21 mouse cellular contexts compared by ENCODE assay signal in the genomic region with DNA sequence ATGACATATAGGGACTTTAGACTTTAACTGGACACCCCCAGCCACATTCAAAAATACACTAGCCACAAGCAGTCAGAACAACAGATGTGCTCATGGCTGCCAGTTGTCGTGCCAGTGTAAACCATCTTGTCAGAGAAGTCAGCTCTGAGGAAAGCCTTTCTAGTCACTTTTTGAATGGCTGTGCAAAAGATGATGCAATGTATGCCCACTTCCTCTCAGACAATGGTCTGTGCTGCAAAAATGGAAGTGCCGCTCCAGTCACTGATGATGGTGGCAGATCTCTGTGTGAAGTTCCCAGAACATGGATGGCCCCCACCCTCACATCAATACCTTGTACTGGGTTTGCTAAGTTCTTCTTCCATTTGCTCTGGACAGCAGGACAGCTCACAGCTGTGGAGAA. TPM values are rescaled to one million over a fixed set of nuclear protein-coding genes. Genes with fewer than 3 reads are reported as not detected.
A peak's percentile ranks its signal among the peaks of the same experiment; 100 is the strongest.
DNase-seq lines count a peak whose midpoint lies in the region; ATAC-seq and TF ChIP-seq lines count a peak whose summit lies in the region.
"Had no signal": no experiment of that assay in that cellular context is flagged by ENCODE, and none has a peak within 500 bp of the region (broad histone marks: within the 10 kb centered on the region; RNA-seq: fewer than 3 reads in every experiment).

No protein-coding gene starts in this region.

- H3K4me2 ChIP-seq in CH12.LX (ENCODE audit: insufficient read depth, low read depth, poor library complexity, severe bottlenecking), result peak overlapping the region; percentile 92
- H3K4me2 ChIP-seq: embryonic facial prominence, embryonic 15.5 days; forebrain, embryonic 15.5 days; heart, embryonic 12.5 days; hindbrain, embryonic 12.5 days had no signal

- dilution Hi-C loops in CH12.LX (cut with MboI; ENCODE audit: extremely low pct_ligation_motif_present, extremely low pct_unique_long_range_greater_than_20kb, low sequenced_read_pairs), result no loop called here

- no peak for TF ChIP-seq EP300 in CH12.LX (IDR thresholded peaks at IDR 0.05; ENCODE audit: low read length)

- H3K4me3 ChIP-seq in CH12.LX (replicated peaks in 1 of 3; ENCODE audit: low read depth in 2 of 3, low read length in 2 of 3, poor library complexity in 1 of 3), result peak overlapping the region; percentile 32 to 62 (median 45)
- no peak overlapping the region for H3K4me3 ChIP-seq in hindbrain, embryonic 10.5 days
- H3K4me3 ChIP-seq in thymus, adult 2 months (ENCODE audit: control insufficient read depth, insufficient read depth, low read length), result no peak overlapping the region
- H3K4me3 ChIP-seq: embryonic facial prominence, embryonic 15.5 days; erythroblast, embryonic 14.5 days; forebrain, embryonic 15.5 days; heart, adult 2 months; heart, embryonic 12.5 days; hindbrain, embryonic 12.5 days had no signal

- ATAC-seq in common myeloid progenitor, adult 5-6 weeks (replicated peaks; ENCODE audit: low read depth, poor library complexity, severe bottlenecking), result peak; percentile 78
- peak; percentile 89 for ATAC-seq in megakaryocyte, adult 5-6 weeks (ENCODE audit: poor library complexity, severe bottlenecking)
- ATAC-seq in neutrophil, adult 5-6 weeks (ENCODE audit: extremely low read depth, insufficient number of reproducible peaks, low FRiP score, poor library complexity, severe bottlenecking), result peak; percentile 52; the same call in 1 of the 2 replicates
- ATAC-seq: forebrain, embryonic 15.5 days; hindbrain, embryonic 16.5 days had no signal

- no peaks in the 10 kb centered on the region for H3K9me3 ChIP-seq in CH12.LX (replicated peaks; ENCODE audit: low read length)
- no peaks in the 10 kb centered on the region for H3K9me3 ChIP-seq in hindbrain, embryonic 10.5 days
- H3K9me3 ChIP-seq: embryonic facial prominence, embryonic 15.5 days; forebrain, embryonic 15.5 days; heart, embryonic 12.5 days; hindbrain, embryonic 12.5 days had no signal

- peak overlapping the region; percentile 98 for H3K27ac ChIP-seq in CH12.LX (ENCODE audit: insufficient read depth, low read depth)
- no peak overlapping the region for H3K27ac ChIP-seq in hindbrain, embryonic 10.5 days
- no peak overlapping the region for H3K27ac ChIP-seq in thymus, adult 2 months (ENCODE audit: control insufficient read depth, insufficient read depth, low read length)
- H3K27ac ChIP-seq: embryonic facial prominence, embryonic 15.5 days; forebrain, embryonic 15.5 days; heart, adult 2 months; hindbrain, embryonic 12.5 days had no signal

- H3K9ac ChIP-seq in CH12.LX (ENCODE audit: insufficient read depth, low read depth), result peak overlapping the region; percentile 82
- H3K9ac ChIP-seq: embryonic facial prominence, embryonic 15.5 days; forebrain, embryonic 15.5 days; heart, embryonic 12.5 days; hindbrain, embryonic 12.5 days had no signal

- in situ Hi-C loops in CH12.LX (cut with MboI; ENCODE audit: low pct_ligation_motif_present, low pct_unique_long_range_greater_than_20kb, low sequenced_read_pairs), result no loop called here

- H3K36me3 ChIP-seq in CH12.LX (replicated peaks in 1 of 2; ENCODE audit: control insufficient read depth in 1 of 2, insufficient read depth in 1 of 2, low read length in 1 of 2), result no peaks in the 10 kb centered on the region
- no peaks in the 10 kb centered on the region for H3K36me3 ChIP-seq in hindbrain, embryonic 10.5 days
- no peaks in the 10 kb centered on the region for H3K36me3 ChIP-seq in thymus, adult 2 months (ENCODE audit: control insufficient read depth, insufficient read depth, low read length)
- H3K36me3 ChIP-seq: embryonic facial prominence, embryonic 15.5 days; forebrain, embryonic 15.5 days; heart, embryonic 12.5 days; hindbrain, embryonic 12.5 days had no signal

- peaks cover 10 to 44% of the 10 kb centered on the region in 2 experiments for H3K4me1 ChIP-seq in CH12.LX (ENCODE audit: control insufficient read depth in 1 of 2, insufficient read depth in 2 of 2)
- no peaks in the 10 kb centered on the region for H3K4me1 ChIP-seq in hindbrain, embryonic 10.5 days (replicated peaks)
- no peaks in the 10 kb centered on the region for H3K4me1 ChIP-seq in thymus, adult 2 months (replicated peaks; ENCODE audit: control insufficient read depth, insufficient read depth, low read length)
- H3K4me1 ChIP-seq: embryonic facial prominence, embryonic 15.5 days; forebrain, embryonic 15.5 days; heart, embryonic 12.5 days; hindbrain, embryonic 12.5 days had no signal

- H3K79me2 ChIP-seq in CH12.LX (replicated peaks; ENCODE audit: control insufficient read depth, extremely low read depth, insufficient read depth, poor library complexity, severe bottlenecking), result no peaks in the 10 kb centered on the region

- no peak for TF ChIP-seq CTCF in CH12.LX (conservative IDR thresholded peaks at IDR 0.05 in 1 of 2, IDR thresholded peaks at IDR 0.05 in 1 of 2; ENCODE audit: low read depth in 2 of 2, low read length in 2 of 2)
- no peak for TF ChIP-seq CTCF in thymus, adult 2 months (IDR thresholded peaks at IDR 0.05; ENCODE audit: borderline replicate concordance, control insufficient read depth, extremely low read depth, insufficient read depth, low read length, poor library complexity)

- peak; percentile 56 for DNase-seq in CH12.LX (ENCODE audit: extremely low read depth)
- DNase-seq in hindbrain, embryonic 10.5 days (ENCODE audit: low spot score), result no peak
- DNase-seq in layer of hippocampus, adult 8-10 months (ENCODE audit: low spot score in 2 of 2), result no peak
- DNase-seq in thymus, adult 2 months, result no peak
- DNase-seq in embryo, embryonic 11 days, result no peak
- DNase-seq: adrenal gland, adult 8-10 months; adrenal gland, postnatal 36 days; cerebellum, adult 11 months; cerebellum, adult 9-10 months; cerebellum, postnatal 25 days; gastrocnemius, postnatal 10 days; heart, adult 2 months had no signal

- WGBS in hindbrain, embryonic 10.5 days, result 95% methylated on average over 2 of the region's 2 CpGs
- WGBS in thymus, adult 2 months, result 36% methylated on average over 2 of the region's 2 CpGs

- H3K27me3 ChIP-seq in CH12.LX (replicated peaks), result no peaks in the 10 kb centered on the region
- peaks cover 6% of the 10 kb centered on the region; the same call in 1 of the 2 replicates for H3K27me3 ChIP-seq in hindbrain, embryonic 10.5 days (ENCODE audit: insufficient read depth, poor library complexity, severe bottlenecking)
- H3K27me3 ChIP-seq in thymus, adult 2 months (ENCODE audit: control insufficient read depth, insufficient read depth, low read length), result no peaks in the 10 kb centered on the region; the same call in 1 of the 2 replicates

- TF ChIP-seq RAD21 in CH12.LX (IDR thresholded peaks at IDR 0.05; ENCODE audit: low read depth, low read length), result no peak

- peak; percentile 36; the same call in 1 of the 2 replicates for TF ChIP-seq POLR2A in CH12.LX (IDR thresholded peaks at IDR 0.05; ENCODE audit: low read depth, low read length)
- TF ChIP-seq POLR2A in thymus, adult 2 months (IDR thresholded peaks at IDR 0.05; ENCODE audit: control insufficient read depth, extremely low read depth, insufficient read depth, low read length, poor library complexity), result no peak

TF ChIP-seq in CH12.LX, 34 proteins besides CTCF, POLR2A, EP300 and RAD21 (continues in another document):
- TF ChIP-seq MYC (IDR thresholded peaks at IDR 0.05; ENCODE audit: low read depth, low read length), result no peak
- peak; percentile 27; the same call in 1 of the 2 replicates for TF ChIP-seq NRF1 (IDR thresholded peaks at IDR 0.05; ENCODE audit: low read depth, low read length)
- no peak for TF ChIP-seq PAX5 (IDR thresholded peaks at IDR 0.05; ENCODE audit: low read length)
- no peak for TF ChIP-seq ZKSCAN1 (IDR thresholded peaks at IDR 0.05; ENCODE audit: borderline replicate concordance, low read depth, low read length)
- TF ChIP-seq JUN (IDR thresholded peaks at IDR 0.05; ENCODE audit: insufficient read depth, low read depth, low read length), result peak; percentile 30; the same call in 1 of the 2 replicates
- TF ChIP-seq UBTF (IDR thresholded peaks at IDR 0.05; ENCODE audit: low read depth, low read length), result no peak
- no peak for TF ChIP-seq HCFC1 (IDR thresholded peaks at IDR 0.05; ENCODE audit: low read depth, low read length)
- no peak; the same call in 1 of the 2 replicates for TF ChIP-seq IRF4 (IDR thresholded peaks at IDR 0.05; ENCODE audit: low read depth, low read length)
- peak; percentile 48; the same call in 1 of the 2 replicates for TF ChIP-seq MEF2A (IDR thresholded peaks at IDR 0.05; ENCODE audit: borderline replicate concordance, low read depth, low read length)
- no peak for TF ChIP-seq POLR2AphosphoS2 (IDR thresholded peaks at IDR 0.05; ENCODE audit: low read depth, low read length)
- no peak for TF ChIP-seq KAT2A (IDR thresholded peaks at IDR 0.05; ENCODE audit: insufficient replicate concordance, low read length)
- no peak for TF ChIP-seq MAZ (IDR thresholded peaks at IDR 0.05; ENCODE audit: low read depth, low read length)
- TF ChIP-seq RCOR1 (conservative IDR thresholded peaks at IDR 0.05; ENCODE audit: low read depth, low read length), result no peak
- TF ChIP-seq ETS1 (conservative IDR thresholded peaks at IDR 0.05; ENCODE audit: low read depth, low read length), result no peak; the same call in 1 of the 2 replicates
- TF ChIP-seq E2F4 (IDR thresholded peaks at IDR 0.05; ENCODE audit: insufficient replicate concordance, low read depth, low read length), result no peak
- no peak for TF ChIP-seq MAX (IDR thresholded peaks at IDR 0.05; ENCODE audit: low read length)
- peak; percentile 73; the same call in 1 of the 2 replicates for TF ChIP-seq TCF12 (IDR thresholded peaks at IDR 0.05; ENCODE audit: low read depth, low read length)
- TF ChIP-seq CHD2 (IDR thresholded peaks at IDR 0.05; ENCODE audit: low read length), result no peak
- peak; percentile 25; the same call in 1 of the 2 replicates for TF ChIP-seq MXI1 (IDR thresholded peaks at IDR 0.05; ENCODE audit: low read depth, low read length)
- no peak for TF ChIP-seq ZNF384 (IDR thresholded peaks at IDR 0.05; ENCODE audit: low read depth, low read length)
- no peak for TF ChIP-seq SMC3 (IDR thresholded peaks at IDR 0.05; ENCODE audit: low read depth, low read length)
- no peak for TF ChIP-seq MAFK (IDR thresholded peaks at IDR 0.05; ENCODE audit: insufficient replicate concordance, low read length)

RNA-seq across cellular contexts. Expression of a gene that starts 6.3 kb away (rescaled TPM):
- total RNA-seq in CH12.LX (2012; rRNA removed) (44.3 and 50.3 TPM in 2 replicates), CH12.LX (2014; rRNA removed) (56.8 and 68.7 TPM in 2 replicates)
- polyA plus RNA-seq in CH12.LX (2012; ENCODE audit: insufficient read length, low read depth), result 82.2 and 95.7 TPM in 2 replicates
- 91.6 and 126 TPM in 2 replicates for total RNA-seq in common myeloid progenitor, adult 5-6 weeks (2017)
- total RNA-seq in megakaryocyte, adult 5-6 weeks (2015), result 94.3 and 108 TPM in 2 replicates
- total RNA-seq in megakaryocyte, adult 5-6 weeks (2017), result 248 and 267 TPM in 2 replicates
- 97.4 and 130 TPM in 2 replicates for total RNA-seq in neutrophil, adult 5-6 weeks (2017)
- 54.4 and 62.7 TPM in 2 replicates for polyA plus RNA-seq in hindbrain, embryonic 10.5 days (2016; fragmentation: Nextera tagmentation; extraction: Ambion mirVana)
- 10 to 100 TPM; 38.6 to 63.2 (median 46.6) TPM for total RNA-seq in layer of hippocampus, adult 8-10 months (2022)
- 33.2 and 35.3 TPM in 2 replicates for polyA plus RNA-seq in thymus, adult 2 months (2012; rRNA removed)

Comparison
In these comparisons a context has a peak if more than half of its experiments do, and no peak if none do; other contexts are left out.
1. H3K4me3 ChIP-seq: peak in CH12.LX (3 of 3); none in hindbrain, embryonic 10.5 days (single experiment) and thymus, adult 2 months (single experiment).
2. Peak in every context shown above with its lines, with median percentiles within 50 percentile points of each other: ATAC-seq.